Mouse (Mus musculus) urinary bladder, postnatal 14 days (tissue): ENCODE measurements around the gene Polr3b.

ENCODE experiments used
- DNase-seq: peaks from one replicate; pipeline ENCODE4 v3.0.0; 2021; ENCODE audit warnings: low spot score

The Polr3b gene

DNA sequence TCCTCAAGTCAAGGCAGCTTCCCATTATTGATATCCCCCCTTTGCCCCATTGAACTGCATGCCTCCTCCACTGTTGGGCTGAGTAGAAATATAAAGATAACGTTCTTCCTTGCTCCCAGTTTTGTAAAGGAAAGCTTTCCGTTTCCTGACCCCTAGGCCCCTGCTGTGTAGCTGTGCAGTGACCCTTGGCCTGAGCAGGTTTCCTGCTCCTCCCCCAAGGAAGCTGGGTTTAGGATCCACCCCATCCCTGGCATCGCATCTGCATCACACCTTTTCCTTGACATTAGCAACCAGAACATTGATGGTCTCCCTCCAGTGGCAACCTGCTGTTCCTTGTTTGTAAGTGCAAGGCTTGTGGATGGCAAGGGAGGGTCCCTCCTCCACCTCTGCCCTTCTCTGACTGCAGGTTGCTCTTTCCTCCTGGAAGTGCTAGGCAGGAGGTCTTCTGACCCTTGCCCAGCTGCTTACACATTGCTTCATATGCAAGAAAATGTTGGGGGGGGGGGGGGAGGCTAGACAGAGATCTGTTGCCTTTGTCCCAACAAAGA is 43.7 kb downstream of the Polr3b start:
- no peak for DNase-seq

- no peak for DNase-seq
Observed at GRCm38 (mm10) chr10:84675653-84676052, 53.6 kb downstream of the Polr3b start.

GRCm38 (mm10) chr10:84676511-84676910 is 54.4 kb downstream of the Polr3b start:
- DNase-seq, result no peak

DNA sequence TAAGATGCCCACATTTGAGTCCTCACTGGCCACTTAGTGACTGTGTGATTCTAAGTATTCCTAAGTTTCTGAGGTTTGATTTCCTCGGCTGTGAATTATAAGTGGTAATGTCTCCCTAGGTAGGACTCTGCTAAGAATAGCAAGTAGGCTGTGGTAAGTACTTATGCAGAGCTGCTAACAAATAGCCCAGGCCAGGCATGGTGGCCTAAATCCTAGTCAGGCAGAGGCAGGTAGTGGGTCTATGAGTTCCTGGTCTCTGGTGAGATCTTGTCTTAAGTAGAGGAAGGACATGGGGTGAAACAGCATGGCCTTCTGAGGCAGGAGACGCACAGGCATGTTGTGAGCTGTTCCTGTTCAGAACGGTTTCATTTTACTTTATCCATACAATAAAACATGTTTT is 55.8 kb downstream of the Polr3b start:
- DNase-seq, result no peak

GRCm38 (mm10) chr10:84678441-84678840 is 56.3 kb downstream of the Polr3b start:
- DNase-seq, result no peak

- no peak for DNase-seq
Observed at GRCm38 (mm10) chr10:84685444-84686121, 63.5 kb downstream of the Polr3b start.

DNA sequence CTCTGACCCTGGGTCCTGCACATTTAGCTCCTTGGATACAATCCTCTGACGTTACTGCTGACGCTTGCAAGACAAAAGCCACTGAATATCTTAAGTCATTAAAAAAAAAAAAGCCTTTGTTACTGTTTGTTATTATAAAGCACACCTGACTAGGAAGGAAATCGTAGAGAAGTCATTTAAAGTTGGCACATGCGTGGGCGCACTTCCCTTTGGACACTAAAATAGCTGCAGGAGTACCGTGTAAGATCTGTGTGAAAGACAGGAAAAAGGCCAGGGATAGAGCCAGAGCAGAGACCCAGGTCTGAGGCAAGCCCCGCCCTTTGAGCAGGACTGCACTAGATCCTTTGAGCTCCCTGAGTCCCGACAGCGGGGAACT is 64.0 kb downstream of the Polr3b start:
- DNase-seq, result no peak

GRCm38 (mm10) chr10:84686705-84687104 is 64.6 kb downstream of the Polr3b start:
- no peak for DNase-seq

GRCm38 (mm10) chr10:84687736-84688135 is 65.6 kb downstream of the Polr3b start:
- no peak for DNase-seq

GRCm38 (mm10) chr10:84689846-84690245 is 67.8 kb downstream of the Polr3b start:
- no peak for DNase-seq

GRCm38 (mm10) chr10:84690818-84691217 is 68.7 kb downstream of the Polr3b start:
- no peak for DNase-seq

DNA sequence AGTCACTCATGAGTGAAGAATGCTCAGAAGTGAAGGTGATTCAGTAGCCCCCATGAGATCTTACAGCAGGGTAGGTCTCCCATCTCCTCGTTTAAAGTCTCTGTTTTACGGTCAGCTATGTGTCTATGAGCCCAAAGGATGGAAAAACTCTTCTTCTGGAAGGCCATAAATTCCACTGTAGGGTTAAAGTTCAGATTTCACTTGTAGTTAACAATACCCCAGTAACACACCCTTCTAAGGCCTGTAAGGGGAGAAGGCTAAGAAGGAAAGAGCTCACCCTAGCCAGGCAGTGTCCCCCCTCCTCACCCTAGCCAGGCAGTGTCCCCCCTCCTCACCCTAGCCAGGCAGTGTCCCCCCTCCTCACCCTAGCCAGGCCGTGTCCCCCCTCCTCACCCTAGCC is 69.6 kb downstream of the Polr3b start:
- no peak for DNase-seq

DNA sequence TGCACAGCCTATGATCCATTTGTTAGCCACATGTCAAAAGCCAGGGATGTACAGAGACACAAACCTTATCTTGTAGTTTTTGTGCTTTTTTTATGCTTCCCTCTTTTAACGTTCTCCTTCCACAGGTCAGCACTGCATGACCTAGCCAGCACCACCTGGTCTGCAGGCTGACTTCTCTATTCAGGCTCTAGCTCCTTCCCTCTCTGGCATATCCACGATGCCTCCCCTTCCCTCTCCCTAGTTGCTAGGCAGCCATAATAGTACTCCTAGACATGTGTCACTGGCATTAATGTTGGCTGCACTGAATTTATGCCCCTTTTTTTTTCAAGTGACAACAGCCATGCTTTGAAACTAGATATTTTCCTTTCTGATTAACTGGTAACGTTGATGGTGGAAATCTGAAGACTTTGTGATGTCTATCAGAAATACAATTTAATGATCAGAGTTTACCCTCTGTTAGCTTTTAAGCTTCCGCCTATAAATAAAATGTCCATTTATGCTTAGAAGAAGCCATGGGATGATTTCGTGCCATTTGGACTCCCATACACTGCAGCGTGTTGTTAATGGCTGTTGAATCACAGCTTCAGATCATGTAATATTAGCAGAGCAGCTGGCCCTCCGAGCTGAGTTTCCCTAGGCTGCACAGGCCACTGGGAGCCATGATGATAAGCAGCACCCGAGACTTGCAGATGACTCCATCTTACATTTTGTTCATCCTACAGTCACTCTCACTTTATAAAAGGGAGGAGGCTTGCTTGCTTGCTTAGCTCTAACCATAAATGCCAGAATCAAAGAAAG is 71.9 kb downstream of the Polr3b start:
- no peak for DNase-seq

- DNase-seq, result no peak
Observed at GRCm38 (mm10) chr10:84700236-84700987, 78.3 kb downstream of the Polr3b start.

DNA sequence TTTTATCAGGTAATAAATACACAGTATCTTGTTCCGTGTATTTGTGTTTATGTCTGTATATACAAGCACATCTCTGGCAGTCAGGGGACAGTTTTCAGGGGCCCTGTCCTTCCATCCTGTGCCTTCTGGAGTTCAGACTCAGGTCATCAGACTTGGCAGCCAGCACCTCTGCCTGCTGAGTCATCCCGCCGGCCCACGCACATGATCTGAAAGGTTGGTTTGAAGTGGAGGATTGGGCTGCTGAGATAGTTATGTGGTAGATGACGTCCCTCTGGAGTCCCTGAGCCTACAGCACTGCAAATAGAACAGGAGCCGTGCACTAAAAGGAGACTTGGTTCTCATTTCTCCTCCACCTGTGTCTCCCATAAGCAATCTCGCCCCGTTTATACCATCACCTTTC is 79.0 kb downstream of the Polr3b start:
- peak; percentile 63 for DNase-seq

DNA sequence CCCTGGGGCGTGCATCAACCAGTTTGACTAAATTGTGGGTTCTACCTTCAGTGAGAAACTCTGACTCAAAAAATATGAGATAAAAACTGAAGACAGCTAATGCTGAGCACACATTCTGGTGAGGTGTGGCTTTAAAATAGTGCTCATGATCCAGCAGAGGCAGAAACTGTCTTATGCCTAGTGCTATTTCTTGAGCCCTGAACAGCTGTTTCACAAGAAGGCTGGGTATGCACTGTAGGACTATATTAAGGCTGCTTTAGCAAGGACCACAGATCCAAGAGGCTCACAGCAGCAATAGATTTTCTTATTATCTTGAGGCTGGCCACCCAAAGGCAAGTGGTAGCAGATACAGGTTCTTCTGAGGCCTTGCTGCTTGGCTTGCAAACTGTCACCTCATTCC is 80.0 kb downstream of the Polr3b start:
- DNase-seq, result no peak

GRCm38 (mm10) chr10:84704594-84704993 is 82.5 kb downstream of the Polr3b start:
- no peak for DNase-seq

DNA sequence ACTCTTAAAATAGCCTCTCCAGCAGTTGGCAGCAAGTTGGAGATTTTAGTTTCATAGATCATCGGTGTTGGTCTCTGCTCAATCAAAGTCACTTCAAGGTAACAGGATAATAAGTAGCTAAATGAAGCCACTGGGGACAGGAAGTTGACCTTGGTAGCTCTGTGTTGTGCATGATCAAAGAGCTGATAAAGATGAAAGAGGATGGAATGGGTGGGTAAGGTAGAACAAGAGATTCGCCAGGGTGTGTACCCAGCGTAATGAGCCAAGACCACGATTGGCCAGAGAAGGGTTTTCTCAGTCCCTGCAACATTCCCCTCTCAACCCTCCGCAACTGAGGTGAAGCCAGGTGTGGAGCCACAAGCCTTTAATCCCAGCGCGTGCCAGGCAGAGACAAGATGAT is 83.1 kb downstream of the Polr3b start:
- no peak for DNase-seq

DNA sequence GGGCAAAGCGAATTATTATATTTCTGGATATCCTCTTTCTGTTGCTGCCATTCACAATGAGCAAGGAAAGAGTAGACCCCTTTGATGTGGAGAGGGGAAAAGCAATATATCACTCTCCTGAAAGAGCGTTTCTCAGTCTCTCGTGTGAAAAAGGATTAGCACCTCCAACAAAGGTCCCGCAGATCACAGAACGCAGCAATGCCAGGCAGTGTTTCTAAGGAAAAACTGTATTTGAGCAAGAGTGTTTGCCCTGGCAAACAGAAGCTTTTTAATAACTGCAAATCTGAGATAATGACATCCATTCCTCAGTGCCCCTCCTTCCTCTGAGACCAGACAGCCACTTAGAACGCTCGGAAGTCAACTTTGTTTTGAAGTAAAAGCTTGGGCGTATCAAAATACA is 84.5 kb downstream of the Polr3b start:
- DNase-seq, result no peak

GRCm38 (mm10) chr10:84707226-84707625 is 85.1 kb downstream of the Polr3b start:
- DNase-seq, result no peak

DNA sequence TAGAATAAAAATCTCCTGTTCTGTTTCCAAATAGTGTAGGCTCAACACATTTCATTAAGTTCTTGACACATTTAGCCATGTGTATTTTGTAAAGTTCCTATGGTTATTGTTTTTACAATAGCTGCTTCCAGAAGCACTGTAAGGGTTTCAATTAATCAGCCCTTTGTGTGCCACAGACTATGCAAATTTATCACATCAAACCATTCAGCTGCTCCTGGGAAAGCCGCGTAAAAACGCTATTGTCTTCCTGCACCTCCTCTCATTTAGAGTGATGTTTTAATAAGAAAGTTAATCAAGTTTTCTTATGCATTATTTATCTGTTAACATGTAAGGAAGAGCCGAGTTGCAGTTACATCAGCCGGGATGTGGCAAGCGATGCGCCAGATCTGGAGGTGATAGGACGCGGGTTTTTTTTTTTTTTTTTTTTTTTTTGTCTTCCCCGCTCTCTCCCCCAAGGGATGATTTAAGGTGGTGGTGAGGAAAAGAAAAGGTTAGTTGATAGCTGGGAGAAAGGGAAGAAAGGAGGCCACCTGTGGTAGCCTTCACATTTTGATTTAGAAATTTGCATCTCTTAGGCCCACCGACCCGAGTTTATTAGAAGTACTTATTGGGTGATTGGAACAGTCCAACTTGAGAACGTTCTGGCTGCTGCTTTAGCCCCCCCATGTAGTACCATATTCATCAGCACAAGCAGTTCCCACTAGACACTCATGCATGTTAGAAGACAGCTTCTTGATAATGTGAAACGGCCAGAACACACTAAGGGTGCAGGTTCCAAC is 85.8 kb downstream of the Polr3b start:
- no peak for DNase-seq

GRCm38 (mm10) chr10:84710192-84710591 is 88.1 kb downstream of the Polr3b start:
- no peak for DNase-seq
